Mouse (Mus musculus): ENCODE results near the gene Gucy2d. TPM values are rescaled to one million over a fixed set of nuclear protein-coding genes. Genes with fewer than 3 reads are reported as not detected.

Gucy2d gene
- not detected in 2 replicates for polyA plus RNA-seq (2012; ENCODE audit: low replicate concordance)

DNA sequence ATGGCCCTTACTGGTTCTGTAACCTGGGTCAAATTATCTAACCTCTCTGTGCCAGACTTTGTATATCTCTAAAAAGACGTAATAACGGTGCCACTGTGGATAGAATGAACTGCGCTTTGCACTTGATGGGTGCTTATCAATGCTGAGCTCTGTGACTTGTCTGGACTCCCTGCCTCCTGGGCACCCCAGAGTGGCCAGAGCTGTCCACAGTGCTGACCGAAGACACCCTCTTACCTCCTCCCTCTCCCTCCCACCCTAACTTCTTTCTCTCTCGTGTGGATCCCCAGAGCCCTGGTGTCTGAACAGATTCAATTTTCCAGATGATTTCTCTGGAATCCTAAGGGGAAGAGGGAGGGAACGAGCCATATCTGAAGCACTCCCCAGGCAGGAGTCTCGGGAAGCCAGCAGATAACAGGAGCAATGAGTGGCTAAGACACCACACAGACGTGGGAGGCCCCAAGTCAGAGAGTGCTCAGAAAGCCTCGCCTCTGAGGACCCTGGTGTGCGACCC is at the start of gene Gucy2d:
TSS of gene Gucy2d (plus strand) at position 461 of the 511 bp plus-strand sequence.

DNA sequence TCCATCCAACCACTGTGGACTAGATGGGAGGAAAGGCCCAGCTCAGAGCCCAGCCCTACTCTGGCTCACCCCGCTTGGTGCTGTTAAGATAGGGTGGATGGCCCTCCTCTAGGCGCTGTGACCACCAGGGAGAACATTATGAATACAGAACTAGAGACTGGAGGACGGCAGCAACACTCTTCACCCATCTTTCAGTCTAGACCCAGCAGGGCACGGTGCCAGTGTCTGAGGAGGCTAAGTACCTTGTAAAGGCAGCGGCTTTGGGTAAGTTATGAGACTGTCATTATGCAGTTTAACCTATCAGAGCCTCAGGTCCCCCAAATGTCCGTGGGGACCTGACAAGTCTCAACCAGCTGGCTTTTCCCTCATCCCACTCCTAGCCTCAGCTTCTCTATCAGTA is 48.9 kb downstream of the Gucy2d start, which contains the start of gene Lrrc32:
TSS of gene Lrrc32 (plus strand) at position 153 of the 400 bp plus-strand sequence.

Other genes starting within 250 kb of the Gucy2d start
- gene B3gnt6, start 240.9 kb upstream of the Gucy2d start, polyA plus RNA-seq (2012; ENCODE audit: low replicate concordance): 0.09 and 0.11 TPM in 2 replicates
- gene Acer3, start 119.2 kb upstream of the Gucy2d start, polyA plus RNA-seq (2012; ENCODE audit: low replicate concordance): 0.42 and 4.1 TPM in 2 replicates
- gene Tsku, start 79.1 kb upstream of the Gucy2d start, polyA plus RNA-seq (2012; ENCODE audit: low replicate concordance): 0.62 and 2.8 TPM in 2 replicates
- gene Lrrc32, start 48.9 kb downstream of the Gucy2d start, polyA plus RNA-seq (2012; ENCODE audit: low replicate concordance): 0.86 and 1.3 TPM in 2 replicates
- 2.7 and 3.6 TPM in 2 replicates for gene Emsy, start 216.4 kb downstream of the Gucy2d start, polyA plus RNA-seq (2012; ENCODE audit: low replicate concordance)